Mouse (Mus musculus) liver, embryonic 14.5 days (tissue): ENCODE data around the gene Acyp2.

Experiments
- CTCF ChIP-seq: IDR thresholded peaks from 2 replicates; pipeline ENCODE4 v1.5.1; 2016; ENCODE audit warnings: antibody characterized with exemption, low read depth, control low read depth
- EP300 ChIP-seq: IDR thresholded peaks from 2 replicates; pipeline ENCODE4 v1.6.1; 2016; ENCODE audit warnings: antibody characterized with exemption, low read depth

DNA sequence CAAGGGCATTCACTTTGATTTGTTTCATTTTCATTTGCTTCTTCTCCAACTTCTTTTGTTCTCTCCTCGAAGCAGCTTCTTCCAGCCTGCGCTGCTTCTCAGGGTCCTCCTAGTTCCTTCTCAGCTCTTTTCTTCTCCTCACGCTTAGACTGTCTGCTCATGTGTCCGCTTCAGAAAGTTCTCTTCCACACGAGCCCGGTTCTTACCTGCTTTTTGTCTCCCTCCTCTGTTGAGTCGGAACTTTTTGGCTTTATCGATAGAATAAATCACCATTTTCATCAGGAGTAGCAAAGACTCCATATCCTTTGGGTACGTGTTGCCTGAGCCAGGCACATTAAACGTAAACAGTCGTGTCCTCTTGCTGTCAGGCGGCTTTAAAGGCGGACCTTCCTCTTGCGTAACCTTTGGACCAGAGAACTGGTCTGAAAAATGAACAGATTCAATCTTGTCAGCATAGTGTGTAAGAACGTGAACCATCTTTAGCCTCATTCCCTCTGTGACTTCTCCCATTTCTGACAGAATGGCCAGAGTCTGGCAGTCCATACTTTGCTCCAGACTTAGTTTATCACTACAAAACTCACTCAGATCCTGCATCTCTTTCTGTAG is 76.5 kb downstream of the Acyp2 start:
- no peak for TF ChIP-seq CTCF
- TF ChIP-seq EP300, result no peak
